ENCODE assay signal across 13 mouse cellular contexts in the genomic region with DNA sequence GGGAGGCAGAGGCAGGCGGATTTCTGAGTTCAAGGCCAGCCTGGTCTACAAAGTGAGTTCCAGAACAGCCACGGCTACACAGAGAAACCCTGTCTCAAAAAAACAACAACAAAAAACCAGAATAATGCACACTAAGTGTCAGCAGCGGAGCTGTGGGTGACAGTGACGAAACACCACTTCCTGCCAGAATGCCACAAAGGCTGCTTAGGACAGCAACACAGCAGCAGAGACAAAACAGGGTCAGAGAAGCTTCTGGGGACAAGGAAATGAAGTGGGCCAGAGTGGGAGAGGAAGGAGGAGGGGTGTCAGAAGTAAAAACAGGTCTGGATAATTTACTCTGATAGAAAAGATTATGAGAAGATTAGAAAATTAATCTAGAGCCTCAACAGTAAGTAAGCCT. TPM values are rescaled to one million over a fixed set of nuclear protein-coding genes. Genes with fewer than 3 reads are reported as not detected.
DNase-seq lines count a peak whose midpoint lies in the region; ATAC-seq and TF ChIP-seq lines count a peak whose summit lies in the region.
"Had no signal": no experiment of that assay in that cellular context is flagged by ENCODE, and none has a peak within 500 bp of the region (broad histone marks: within the 10 kb centered on the region; RNA-seq: fewer than 3 reads in every experiment).

No protein-coding gene starts in this region.

- no peak overlapping the region for H3K4me2 ChIP-seq in lung, embryonic 14.5 days
- H3K4me2 ChIP-seq in midbrain, embryonic 15.5 days, result no peak overlapping the region
- H3K4me2 ChIP-seq: forebrain, embryonic 13.5 days; heart, embryonic 11.5 days; neural tube, embryonic 15.5 days had no signal

- H3K4me3 ChIP-seq in lung, embryonic 14.5 days (ENCODE audit: low read depth, low read length), result no peak overlapping the region
- no peak overlapping the region for H3K4me3 ChIP-seq in midbrain, embryonic 15.5 days
- H3K4me3 ChIP-seq: forebrain, embryonic 13.5 days; left cerebral cortex, adult 2 months; neural tube, embryonic 15.5 days had no signal

- H3K36me3 ChIP-seq in lung, embryonic 14.5 days (ENCODE audit: insufficient read depth), result no peaks in the 10 kb centered on the region; the same call in 1 of the 2 replicates
- H3K36me3 ChIP-seq in midbrain, embryonic 15.5 days (replicated peaks), result no peaks in the 10 kb centered on the region
- H3K36me3 ChIP-seq: neural tube, embryonic 15.5 days had no signal

- no peak overlapping the region for H3K9ac ChIP-seq in lung, embryonic 14.5 days
- H3K9ac ChIP-seq in midbrain, embryonic 15.5 days, result no peak overlapping the region
- H3K9ac ChIP-seq: forebrain, embryonic 13.5 days; neural tube, embryonic 15.5 days had no signal

- no peaks in the 10 kb centered on the region for H3K9me3 ChIP-seq in lung, embryonic 14.5 days (ENCODE audit: low read depth, low read length)
- H3K9me3 ChIP-seq in midbrain, embryonic 15.5 days, result no peaks in the 10 kb centered on the region
- H3K9me3 ChIP-seq: forebrain, embryonic 13.5 days; neural tube, embryonic 15.5 days had no signal

- DNase-seq in kidney, adult 9 months, result peak; percentile 28
- DNase-seq in kidney, adult 18-20 months, result no peak
- DNase-seq in CD8-positive naive resting alpha-beta T cell, adult 2 months (ENCODE audit: low read depth in 2 of 2, low spot score in 2 of 2), result peak; percentile 68 to 79
- peak; percentile 52 for DNase-seq in lung, embryonic 14.5 days
- peak; percentile 74 to 90 for DNase-seq in natural killer cell, adult 2 months (ENCODE audit: low spot score in 2 of 2)
- no peak for DNase-seq in urinary bladder, postnatal 36 days (ENCODE audit: low spot score in 2 of 2)

- H3K27me3 ChIP-seq in lung, embryonic 14.5 days (ENCODE audit: insufficient read depth, low read length), result no peaks in the 10 kb centered on the region
- no peaks in the 10 kb centered on the region for H3K27me3 ChIP-seq in midbrain, embryonic 15.5 days (replicated peaks)
- H3K27me3 ChIP-seq: CH12.LX; forebrain, embryonic 13.5 days; neural tube, embryonic 15.5 days had no signal

- TF ChIP-seq CTCF in lung, embryonic 14.5 days (IDR thresholded peaks at IDR 0.05; ENCODE audit: low read depth), result no peak

- peaks cover 3% of the 10 kb centered on the region; the same call in 1 of the 2 replicates for H3K4me1 ChIP-seq in lung, embryonic 14.5 days (ENCODE audit: insufficient read depth)
- H3K4me1 ChIP-seq in midbrain, embryonic 15.5 days, result peaks cover 4% of the 10 kb centered on the region

- H3K27ac ChIP-seq in lung, embryonic 14.5 days (ENCODE audit: low read depth), result no peak overlapping the region
- H3K27ac ChIP-seq in midbrain, embryonic 15.5 days, result no peak overlapping the region
- H3K27ac ChIP-seq: forebrain, embryonic 13.5 days; neural tube, embryonic 15.5 days had no signal

- WGBS in lung, embryonic 14.5 days, result 65% methylated on average over 4 of the region's 4 CpGs
- 93% methylated on average over 4 of the region's 4 CpGs for WGBS in midbrain, embryonic 15.5 days

- ATAC-seq in lung, embryonic 14.5 days (ENCODE audit: insufficient read depth), result no peak
- no peak for ATAC-seq in midbrain, embryonic 15.5 days (replicated peaks)
- ATAC-seq in frontal cortex, adult (ENCODE audit: low TSS enrichment), result no peak
- ATAC-seq: forebrain, embryonic 13.5 days had no signal

RNA-seq across cellular contexts. Expression of a gene that starts 49.5 kb away (rescaled TPM):
- polyA plus RNA-seq in lung, embryonic 14.5 days (2014; fragmentation: Nextera tagmentation; extraction: Ambion mirVana), result 102 and 108 TPM in 2 replicates
- polyA plus RNA-seq in midbrain, embryonic 15.5 days (2015; fragmentation: Nextera tagmentation; extraction: Ambion mirVana), result 35.0 and 35.4 TPM in 2 replicates

Comparison
In these comparisons a context has a peak if more than half of its experiments do, and no peak if none do; other contexts are left out.
1. DNase-seq: peak in kidney, adult 9 months (single experiment), CD8-positive naive resting alpha-beta T cell, adult 2 months (2 of 2), lung, embryonic 14.5 days (single experiment) and natural killer cell, adult 2 months (2 of 2); none in kidney, adult 18-20 months (single experiment) and urinary bladder, postnatal 36 days (0 of 2).